Mouse (Mus musculus) ES-E14 (cell line): ENCODE data around the gene Ube2z.

Experiments
- MAFK ChIP-seq: IDR thresholded peaks from 2 replicates; pipeline ENCODE4 v1.6.1; 2014; ENCODE audit warnings: mild to moderate bottlenecking, low read depth, low read length, inconsistent platforms; ENCODE audit not compliant: insufficient read depth
- ZNF384 ChIP-seq: IDR thresholded peaks from 2 replicates; pipeline ENCODE4 v1.6.1; 2012; ENCODE audit warnings: low read depth, low read length, inconsistent platforms

DNA sequence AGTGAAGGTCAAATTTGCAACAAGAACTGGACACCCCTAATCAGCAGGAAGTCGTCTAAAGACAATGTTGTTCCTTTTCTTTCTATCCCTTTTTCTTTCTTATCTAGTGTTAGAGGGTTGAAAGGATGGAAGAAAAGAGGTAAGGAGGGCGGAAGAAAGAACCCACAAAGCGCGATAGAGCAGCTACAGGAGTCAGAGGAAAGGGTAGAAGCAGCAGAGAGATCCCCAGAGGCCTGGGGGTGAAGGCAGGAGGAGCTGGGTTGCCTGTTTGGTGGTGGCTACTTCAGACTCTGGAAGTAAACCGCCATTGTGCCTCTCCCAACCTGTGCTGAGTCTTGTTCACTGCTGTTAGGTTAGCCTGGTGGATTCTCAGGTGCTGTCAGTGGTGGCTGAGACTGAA lies 37.1 kb downstream of the Ube2z start:
- TF ChIP-seq MAFK, result no peak
- TF ChIP-seq ZNF384, result no peak
